Mouse (Mus musculus) monocyte, adult 59 days (primary cell): ENCODE data around the gene Acr. TPM values are rescaled to one million over a fixed set of nuclear protein-coding genes. Genes with fewer than 3 reads are reported as not detected.

Source experiments
- total RNA-seq, 2 experiments: library from RNA; stranded (reverse); gene quantifications; one replicate each; pipeline ENCODE4 v1.2.4; 2023

The Acr gene
- not detected for total RNA-seq

GRCm38 (mm10) chr15:89568114-89568513, at the start of gene Acr:
TSS of gene Acr (plus strand) at chr15:89568326.

GRCm38 (mm10) chr15:89591723-89592455, 23.8 kb downstream of the Acr start, which contains the start of gene Rabl2:
TSS of gene Rabl2 (minus strand) at chr15:89591923.

Other genes with a start within 250 kb of the Acr start
- gene Adm2, start 245.6 kb upstream of the Acr start, total RNA-seq, result not detected
- gene Miox, start 233.9 kb upstream of the Acr start, total RNA-seq, result not detected
- gene Lmf2, start 212.7 kb upstream of the Acr start, total RNA-seq, result 10 to 100 TPM; 25.1 to 35.6 TPM
- gene Ncaph2, start 212.6 kb upstream of the Acr start, total RNA-seq, result 10 to 100 TPM; 59.0 to 69.9 TPM
- gene Sco2, start 194.5 kb upstream of the Acr start, total RNA-seq, result 10 to 100 TPM; 13.8 to 16.4 TPM
- under 1 TPM; 0.46 to 0.76 TPM for gene Tymp, start 191.3 kb upstream of the Acr start, total RNA-seq
- gene Odf3b, start 189.0 kb upstream of the Acr start, total RNA-seq, result not detected
- not detected for gene Klhdc7b, start 183.4 kb upstream of the Acr start, total RNA-seq
- gene Syce3, start 157.8 kb upstream of the Acr start, total RNA-seq, result not detected
- gene Cpt1b, start 142.5 kb upstream of the Acr start, total RNA-seq, result 1 to 10 TPM; 5.7 to 6.9 TPM
- gene C730034F03Rik, start 138.7 kb upstream of the Acr start, total RNA-seq, result 1 to 10 TPM; 7.0 to 8.7 TPM
- not detected for gene Gm44502, start 138.6 kb upstream of the Acr start, total RNA-seq
- 100 to 1,000 TPM; 169 to 192 TPM for gene Chkb, start 138.4 kb upstream of the Acr start, total RNA-seq
- gene Mapk8ip2, start 114.4 kb upstream of the Acr start, total RNA-seq, result not detected
- gene Arsa, start 90.9 kb upstream of the Acr start, total RNA-seq, result 10 to 100 TPM; 37.3 TPM
- under 1 TPM; 0.39 to 0.79 TPM for gene Shank3, start 68.7 kb upstream of the Acr start, total RNA-seq
- gene Rabl2, start 23.6 kb downstream of the Acr start, total RNA-seq, result 1 to 10 TPM; 1.9 to 2.5 TPM